Comparison of ENCODE assay signal across 18 mouse cellular contexts in genomic region chr5:75615624-75616023, GRCm38 (mm10).
"Had no signal": no experiment of that assay in that cellular context is flagged by ENCODE, and none has a peak within 500 bp of the region (broad histone marks: within the 10 kb centered on the region; RNA-seq: fewer than 3 reads in every experiment).

No protein-coding gene starts in this region.

- H3K4me3 ChIP-seq: limb, embryonic 10.5 days; limb, embryonic 13.5 days; liver, embryonic 12.5 days; liver, embryonic 15.5 days; lung, embryonic 15.5 days; midbrain, embryonic 12.5 days had no signal

- H3K36me3 ChIP-seq: limb, embryonic 13.5 days; liver, embryonic 15.5 days; lung, embryonic 15.5 days; midbrain, embryonic 12.5 days had no signal

- H3K9me3 ChIP-seq: limb, embryonic 10.5 days; limb, embryonic 13.5 days; liver, embryonic 12.5 days; liver, embryonic 15.5 days; lung, embryonic 15.5 days; midbrain, embryonic 12.5 days had no signal

- H3K27ac ChIP-seq: limb, embryonic 10.5 days; limb, embryonic 13.5 days; liver, embryonic 12.5 days; liver, embryonic 15.5 days; lung, embryonic 15.5 days; midbrain, embryonic 12.5 days; stomach, postnatal 0 days had no signal

- DNase-seq: kidney, adult 11 months; kidney, adult 9 months; kidney, postnatal 14 days; kidney, postnatal 4 days; liver; lung, adult 18-20 months; lung, postnatal 10 days; lung, postnatal 36 days; right cerebral cortex, postnatal 4 days; thymus, adult 2 months; thymus, postnatal 25 days had no signal

- ATAC-seq: liver, embryonic 12.5 days had no signal

- H3K4me2 ChIP-seq: limb, embryonic 13.5 days; liver, embryonic 12.5 days; liver, embryonic 15.5 days; lung, embryonic 15.5 days; midbrain, embryonic 12.5 days had no signal

- H3K9ac ChIP-seq: limb, embryonic 13.5 days; liver, embryonic 12.5 days; liver, embryonic 15.5 days; lung, embryonic 15.5 days; midbrain, embryonic 12.5 days had no signal

- H3K27me3 ChIP-seq: limb, embryonic 13.5 days; liver, embryonic 12.5 days; liver, embryonic 15.5 days; lung, embryonic 15.5 days; midbrain, embryonic 12.5 days had no signal

- H3K4me1 ChIP-seq: limb, embryonic 10.5 days; limb, embryonic 13.5 days; liver, embryonic 12.5 days; liver, embryonic 15.5 days; lung, embryonic 15.5 days had no signal
